Mouse (Mus musculus) thymus, adult 2 months (tissue): ENCODE results near the gene Tmem176a.

Experiments
- CTCF ChIP-seq: fragments of 200-500 bp; IDR thresholded peaks from 2 replicates; pipeline ENCODE4 v1.5.1; 2012; ENCODE audit warnings: mild to moderate bottlenecking, control low read depth, low read length, moderate library complexity, borderline replicate concordance; ENCODE audit not compliant: control insufficient read depth, poor library complexity, insufficient read depth; ENCODE audit errors: extremely low read depth
- POLR2A ChIP-seq: fragments of 200-500 bp; IDR thresholded peaks from 2 replicates; pipeline ENCODE4 v1.6.1; 2012; ENCODE audit warnings: mild to moderate bottlenecking, low read length, control low read depth, moderate library complexity; ENCODE audit not compliant: control insufficient read depth, poor library complexity, insufficient read depth; ENCODE audit errors: extremely low read depth

DNA sequence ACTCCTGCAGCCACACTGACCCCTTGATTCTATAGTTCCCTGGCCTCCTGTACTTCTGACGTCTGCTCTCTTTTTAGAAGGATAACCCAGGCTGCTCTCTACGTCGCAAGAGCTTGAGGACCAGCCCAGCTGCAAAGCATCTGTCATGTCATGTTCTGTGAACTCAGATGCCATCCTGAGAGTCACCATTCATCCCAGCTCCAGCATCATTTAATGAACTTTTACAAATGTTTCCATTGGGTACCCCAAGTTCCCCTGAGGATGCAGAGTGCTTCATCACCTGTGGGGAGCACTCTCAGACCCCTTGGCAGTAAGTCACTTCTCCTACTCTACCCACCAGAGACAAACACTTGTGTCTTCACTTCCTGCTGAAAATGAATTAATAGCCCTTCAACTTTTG lies 23.5 kb downstream of the Tmem176a start:
- TF ChIP-seq CTCF = no peak
- TF ChIP-seq POLR2A = no peak
